Mouse (Mus musculus) testis, adult 2 months (tissue): Measurements from ENCODE around the gene Olfr525. TPM values are rescaled to one million over a fixed set of nuclear protein-coding genes. Genes with fewer than 3 reads are reported as not detected.

Experiments
- H3K27ac ChIP-seq: fragments of 200-500 bp; 2 replicates; pipeline ENCODE4 v1.5.1; 2012; ENCODE audit warnings: low read depth, low read length; ENCODE audit not compliant: control insufficient read depth, insufficient read depth
- H3K27me3 ChIP-seq: fragments of 200-500 bp; 2 replicates; pipeline ENCODE4 v1.6.1; 2012; ENCODE audit warnings: mild to moderate bottlenecking, low read length, moderate library complexity; ENCODE audit not compliant: control insufficient read depth, insufficient read depth
- H3K36me3 ChIP-seq: fragments of 200-500 bp; 2 replicates; pipeline ENCODE4 v1.6.1; 2012; ENCODE audit warnings: mild to moderate bottlenecking, low read length; ENCODE audit not compliant: control insufficient read depth, insufficient read depth
- H3K4me1 ChIP-seq: fragments of 200-500 bp; 2 replicates; pipeline ENCODE4 v1.6.1; 2012; ENCODE audit warnings: low read length; ENCODE audit not compliant: control insufficient read depth, insufficient read depth
- H3K4me3 ChIP-seq: fragments of 200-500 bp; 2 replicates; pipeline ENCODE4 v1.5.1; 2012; ENCODE audit warnings: low read depth, mild to moderate bottlenecking, low read length, moderate library complexity, mixed read lengths; ENCODE audit not compliant: control insufficient read depth
- CTCF ChIP-seq: fragments of 200-500 bp; IDR thresholded peaks from 2 replicates; pipeline ENCODE4 v1.5.1; 2012; ENCODE audit warnings: low read depth, mild to moderate bottlenecking, inconsistent platforms, low read length, moderate library complexity; ENCODE audit not compliant: control insufficient read depth, insufficient read depth, insufficient replicate concordance
- POLR2A ChIP-seq: fragments of 200-500 bp; IDR thresholded peaks from 2 replicates; pipeline ENCODE4 v1.6.1; 2012; ENCODE audit warnings: low read depth, mild to moderate bottlenecking, inconsistent platforms, low read length, moderate library complexity; ENCODE audit not compliant: control insufficient read depth
- polyA plus RNA-seq: library from polyadenylated mRNA; depleted of rRNA; stranded (reverse); fragments of >200 nt; gene quantifications from 2 replicates; pipeline ENCODE4 v1.2.3, GENCODE M21; 2012; rRNA removed

The Olfr525 gene
- not detected in 2 replicates for polyA plus RNA-seq

DNA sequence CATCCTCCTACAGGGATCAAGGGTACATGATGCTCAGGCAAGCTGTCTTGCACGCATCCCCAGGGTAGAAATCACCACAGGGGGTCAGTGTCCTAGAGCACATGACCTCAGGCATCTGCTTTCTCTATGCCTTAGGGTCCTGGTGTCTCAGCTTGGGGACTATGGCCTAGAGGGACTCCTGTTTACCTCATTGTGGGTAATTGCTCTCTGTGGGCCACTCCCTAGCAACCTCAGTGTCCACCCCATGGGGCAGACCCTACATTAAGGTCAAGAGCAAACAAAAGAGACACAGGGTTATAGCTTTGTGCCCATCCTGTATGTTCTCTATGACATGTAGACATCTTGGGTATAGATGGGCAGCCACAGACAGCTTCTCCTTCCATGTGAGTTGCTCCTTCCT is at the start of gene Olfr525:
Gene Olfr525 (plus strand): TSS at position 301 of the 400 bp plus-strand sequence.
- H3K4me1 ChIP-seq, result no peaks in the 10 kb centered on the region
- no peaks in the 10 kb centered on the region for H3K36me3 ChIP-seq
- no peak within 1 kb of the TSS for H3K27ac ChIP-seq
- no peaks in the 10 kb centered on the region for H3K27me3 ChIP-seq
- TF ChIP-seq POLR2A (no peak), CTCF (no peak)
- H3K4me3 ChIP-seq, result no peak within 1 kb of the TSS

DNA sequence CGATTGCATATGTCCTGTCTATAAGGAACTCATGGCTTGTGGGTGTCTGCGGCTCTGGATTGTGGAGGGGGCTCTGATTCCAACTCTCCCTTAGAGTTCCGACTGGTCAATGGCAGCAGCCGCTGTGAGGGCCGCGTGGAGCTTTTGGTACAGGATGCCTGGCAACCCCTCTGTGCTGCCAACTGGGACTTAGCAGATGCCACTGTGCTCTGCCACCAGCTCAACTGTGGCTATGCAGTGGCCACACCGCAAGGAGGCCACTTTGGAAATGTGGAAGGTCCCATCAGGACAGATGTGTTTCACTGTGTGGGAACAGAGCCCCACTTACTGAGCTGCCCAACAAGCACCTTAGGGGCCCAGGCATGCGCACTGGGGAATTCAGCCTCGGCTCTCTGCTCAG is 24.9 kb upstream of the Olfr525 start:
- Histone ChIP-seq H3K27ac (no peak overlapping the region), H3K4me1 (peaks cover 2% of the 10 kb centered on the region; the same call in 1 of the 2 replicates), H3K27me3 (no peaks in the 10 kb centered on the region), H3K36me3 (no peaks in the 10 kb centered on the region), H3K4me3 (no peak overlapping the region)
- TF ChIP-seq CTCF, result no peak
- no peak for TF ChIP-seq POLR2A

DNA sequence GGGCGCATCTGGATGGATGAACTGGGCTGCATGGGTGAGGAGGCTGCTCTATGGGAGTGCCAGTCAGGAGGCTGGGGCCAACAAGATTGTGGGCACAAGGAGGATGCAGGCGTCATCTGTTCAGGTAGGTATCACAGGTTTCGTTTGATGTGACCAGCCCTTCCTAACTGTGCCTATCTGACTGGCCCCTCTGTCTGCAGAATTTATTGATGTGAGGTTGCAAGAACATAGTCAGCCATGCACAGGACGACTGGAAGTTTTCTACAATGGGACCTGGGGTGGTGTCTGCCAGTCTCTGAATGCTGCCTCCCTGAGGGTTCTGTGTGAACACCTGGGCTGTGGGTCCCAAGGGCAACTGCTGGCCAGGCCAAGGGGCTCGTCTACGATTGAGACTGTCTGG is 23.8 kb upstream of the Olfr525 start:
- no peak for TF ChIP-seq CTCF
- TF ChIP-seq POLR2A, result no peak
- H3K4me1 ChIP-seq, result peaks cover 2% of the 10 kb centered on the region; the same call in 1 of the 2 replicates

DNA sequence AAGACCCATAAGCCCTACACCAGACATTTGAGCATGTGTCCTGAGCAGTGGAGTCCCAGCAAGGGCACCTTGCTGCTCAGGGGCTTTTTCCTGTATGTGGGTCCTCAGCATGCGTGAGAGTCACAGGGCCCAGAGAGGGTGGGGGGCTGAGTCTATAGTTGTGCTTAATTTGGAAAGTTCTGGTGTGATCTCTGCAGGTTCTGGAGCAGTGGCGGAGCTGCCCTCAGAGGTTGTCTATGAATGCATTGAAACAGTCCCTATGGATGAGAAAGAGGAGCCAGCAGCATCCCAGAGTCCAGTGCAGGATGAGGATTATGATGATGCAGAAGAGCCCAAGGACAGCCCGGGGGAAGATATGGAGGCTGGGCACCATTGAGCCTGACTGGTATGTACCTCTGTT is 21.2 kb upstream of the Olfr525 start:
- H3K36me3 ChIP-seq, result no peaks in the 10 kb centered on the region
- H3K27me3 ChIP-seq, result no peaks in the 10 kb centered on the region

More for the DNA sequence above, 23.8 kb upstream of the Olfr525 start:
- H3K27me3 ChIP-seq, result no peaks in the 10 kb centered on the region
- H3K36me3 ChIP-seq, result no peaks in the 10 kb centered on the region
- no peak overlapping the region for H3K4me3 ChIP-seq
- no peak overlapping the region for H3K27ac ChIP-seq

DNA sequence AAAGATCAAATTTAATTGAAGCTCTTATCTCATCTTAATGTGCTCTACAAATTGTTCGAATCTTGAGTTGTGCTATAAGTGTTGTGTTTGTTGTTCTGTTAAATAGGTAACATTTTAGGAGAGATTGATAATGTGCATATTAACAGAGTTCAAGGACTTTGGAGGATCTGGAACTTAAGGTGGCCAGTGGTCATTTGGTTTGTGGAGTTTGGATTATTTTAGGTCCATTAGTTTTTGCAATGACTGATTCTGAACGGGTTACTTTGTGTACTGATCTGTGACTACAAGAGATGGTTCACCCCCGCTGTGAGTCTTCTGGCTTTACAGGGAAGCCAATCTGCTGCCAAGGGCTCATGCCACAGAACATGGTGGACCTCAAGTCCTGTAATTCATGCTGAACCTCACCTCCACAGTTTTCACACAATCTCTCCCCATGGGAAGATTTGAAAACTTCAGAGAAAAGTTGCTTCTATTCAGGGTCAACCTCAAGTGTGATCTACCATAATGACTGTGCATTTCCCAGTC is 735 bp upstream of the Olfr525 start:
- no peak overlapping the region for H3K4me3 ChIP-seq
- H3K27me3 ChIP-seq, result no peaks in the 10 kb centered on the region
- no peak overlapping the region for H3K27ac ChIP-seq
- no peaks in the 10 kb centered on the region for H3K4me1 ChIP-seq
- TF ChIP-seq CTCF (no peak), POLR2A (no peak)
- no peaks in the 10 kb centered on the region for H3K36me3 ChIP-seq

More for the DNA sequence above, 21.2 kb upstream of the Olfr525 start:
- peaks cover 2% of the 10 kb centered on the region; the same call in 1 of the 2 replicates for H3K4me1 ChIP-seq
- no peak overlapping the region for H3K27ac ChIP-seq
- TF ChIP-seq POLR2A, result no peak
- no peak for TF ChIP-seq CTCF
- H3K4me3 ChIP-seq, result no peak overlapping the region

DNA sequence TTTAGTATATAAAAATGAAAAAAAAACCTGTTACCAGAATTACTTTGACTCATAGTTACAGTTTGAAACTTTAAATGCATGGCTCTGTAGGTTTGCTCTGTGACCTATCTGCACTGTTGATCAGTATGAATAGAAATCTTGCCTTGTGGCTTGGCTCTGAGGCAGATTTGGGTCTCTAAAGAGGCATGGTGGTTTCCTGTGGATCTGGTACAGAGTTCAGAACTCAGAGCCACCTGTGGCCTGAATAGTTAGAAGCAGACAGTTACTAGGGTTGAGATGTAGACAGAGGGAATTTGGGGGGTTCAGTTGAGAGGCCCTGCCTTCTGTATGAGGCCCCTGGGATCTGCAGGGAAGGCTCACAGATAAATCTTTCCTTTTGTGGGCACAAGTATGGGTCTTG is 477 bp downstream of the Olfr525 start:
- Histone ChIP-seq H3K4me1 (no peaks in the 10 kb centered on the region), H3K4me3 (no peak overlapping the region), H3K27me3 (no peaks in the 10 kb centered on the region), H3K27ac (no peak overlapping the region), H3K36me3 (no peaks in the 10 kb centered on the region)
- TF ChIP-seq CTCF (no peak), POLR2A (no peak)

DNA sequence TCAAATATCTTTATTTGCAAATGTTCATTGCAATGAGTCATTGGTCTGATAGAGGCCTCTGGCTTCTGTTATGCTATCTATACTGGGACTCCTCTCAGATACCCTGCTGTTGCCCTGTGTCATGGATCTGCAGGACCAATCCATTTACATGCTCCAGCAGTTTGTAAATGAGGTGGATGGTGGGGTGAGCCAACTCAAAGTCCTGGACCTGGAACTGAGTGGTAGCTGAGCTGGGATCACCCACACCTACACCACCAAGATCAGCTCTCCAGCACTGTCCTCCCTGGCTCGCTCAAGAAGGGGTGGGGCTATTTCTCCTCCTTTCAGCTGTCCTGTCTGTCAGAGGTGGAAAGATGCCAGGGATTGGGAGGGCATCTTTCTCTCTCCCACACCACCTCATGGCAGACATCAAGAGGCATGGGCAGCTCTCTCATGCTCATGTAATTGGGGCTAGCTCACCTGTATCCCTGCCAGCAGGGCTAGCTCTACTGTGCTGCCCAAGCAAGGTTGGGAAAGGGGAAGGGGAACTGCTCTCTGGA is 9.2 kb downstream of the Olfr525 start:
- H3K4me3 ChIP-seq, result no peak overlapping the region

DNA sequence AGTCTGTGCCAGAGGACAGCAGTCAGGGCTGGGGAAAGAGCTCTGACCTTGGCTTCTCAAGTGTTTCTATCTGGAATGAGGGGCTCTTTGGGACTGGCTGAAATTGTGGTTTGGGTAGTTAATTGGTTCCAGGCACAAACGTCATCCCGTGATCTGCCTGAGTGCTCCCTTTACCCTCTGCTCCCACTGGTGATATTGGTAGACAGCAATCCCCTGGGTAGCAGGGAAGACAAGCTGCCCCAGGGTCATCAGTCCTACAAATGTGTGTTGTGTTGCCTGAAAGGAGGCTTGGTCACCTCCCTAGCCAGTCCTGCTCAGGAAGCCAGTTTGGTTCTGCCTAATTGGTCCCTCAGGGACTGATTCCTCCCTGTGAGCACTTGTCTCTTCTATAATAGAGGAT is 13.1 kb downstream of the Olfr525 start, which contains the start of gene Olfr527:
Gene Olfr527 (plus strand): TSS at position 301 of the 400 bp plus-strand sequence.
- no peaks in the 10 kb centered on the region for H3K36me3 ChIP-seq
- no peaks in the 10 kb centered on the region for H3K27me3 ChIP-seq
- H3K4me1 ChIP-seq, result no peaks in the 10 kb centered on the region
- no peak within 1 kb of the TSS for H3K4me3 ChIP-seq
- TF ChIP-seq POLR2A (no peak), CTCF (no peak)
- H3K27ac ChIP-seq, result no peak within 1 kb of the TSS

More for the DNA sequence above, 9.2 kb downstream of the Olfr525 start:
- no peaks in the 10 kb centered on the region for H3K27me3 ChIP-seq
- no peak for TF ChIP-seq POLR2A
- no peak for TF ChIP-seq CTCF
- no peak overlapping the region for H3K27ac ChIP-seq
- H3K4me1 ChIP-seq, result no peaks in the 10 kb centered on the region
- H3K36me3 ChIP-seq, result no peaks in the 10 kb centered on the region
